Mouse (Mus musculus) cerebellum, adult 9-11 months (tissue): ENCODE data around the gene Tbx15.

ENCODE experiments used
- DNase-seq: peaks from one replicate; pipeline ENCODE4 v3.0.0; 2022

The Tbx15 gene

DNA sequence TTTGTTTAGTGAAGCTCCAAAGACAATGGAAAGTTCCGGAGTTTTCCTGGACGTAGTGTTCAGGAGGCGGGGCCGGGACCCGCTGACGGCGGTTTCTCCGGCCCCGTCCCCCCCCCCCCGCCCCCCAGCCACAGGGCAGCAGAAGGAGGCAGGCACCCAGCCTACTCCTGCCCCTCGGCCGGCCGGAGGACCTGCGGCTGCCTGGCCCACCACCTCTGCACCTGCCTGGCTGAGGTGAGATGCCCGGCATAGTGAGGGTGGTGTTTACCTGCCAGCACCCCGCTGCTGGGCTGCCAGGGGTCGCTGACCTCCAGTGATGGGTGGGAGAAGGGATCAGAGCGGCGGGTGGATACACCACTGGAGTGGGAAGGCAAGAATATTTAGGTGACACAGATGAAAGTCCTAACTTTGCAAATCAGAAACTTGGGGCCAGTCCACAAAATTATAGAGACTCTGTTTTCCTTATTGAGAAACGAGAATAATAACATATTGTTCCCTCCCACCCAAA is at the start of gene Tbx15:
Gene Tbx15, plus strand, starts transcription at position 169 of the 508 bp plus-strand sequence.
- no peak for DNase-seq

DNA sequence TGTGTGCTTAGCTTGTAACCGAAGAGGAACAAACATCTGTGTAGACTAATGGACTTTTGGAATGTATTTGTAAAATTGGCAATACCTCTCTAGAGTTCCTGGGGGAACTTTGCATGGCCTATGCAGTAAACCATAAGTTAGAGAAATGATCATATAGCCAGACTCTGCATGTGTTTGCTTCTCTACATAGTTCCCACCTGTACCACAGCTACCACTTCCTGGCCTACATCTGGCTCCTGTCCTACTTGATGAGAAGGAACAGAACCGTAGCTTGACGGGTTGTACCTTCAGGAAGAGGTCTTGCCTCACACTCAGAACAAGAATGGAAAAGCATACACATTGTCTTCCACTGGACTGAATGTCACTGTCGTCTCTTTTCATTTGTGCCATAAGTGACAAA is 46.6 kb upstream of the Tbx15 start:
- DNase-seq: no peak

DNA sequence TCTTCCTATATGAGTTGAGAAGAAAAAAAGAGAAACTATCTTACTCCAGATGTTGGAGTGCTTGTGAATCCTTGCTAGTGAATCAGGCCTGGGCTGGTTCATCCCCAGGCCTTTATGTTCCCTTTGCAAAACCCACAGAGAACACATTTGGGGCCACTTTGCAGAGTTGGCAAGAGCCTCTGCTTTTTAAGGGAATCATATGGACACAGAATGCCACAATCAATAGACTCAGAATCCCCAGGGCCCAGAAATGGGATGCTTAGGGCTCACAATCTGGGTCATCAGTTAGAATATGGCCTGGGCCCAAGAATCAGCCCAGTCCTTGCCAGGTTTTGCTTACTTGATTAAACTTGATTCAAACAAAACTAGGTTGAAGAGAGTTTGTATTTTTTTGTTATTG is 36.9 kb upstream of the Tbx15 start:
- DNase-seq: no peak

DNA sequence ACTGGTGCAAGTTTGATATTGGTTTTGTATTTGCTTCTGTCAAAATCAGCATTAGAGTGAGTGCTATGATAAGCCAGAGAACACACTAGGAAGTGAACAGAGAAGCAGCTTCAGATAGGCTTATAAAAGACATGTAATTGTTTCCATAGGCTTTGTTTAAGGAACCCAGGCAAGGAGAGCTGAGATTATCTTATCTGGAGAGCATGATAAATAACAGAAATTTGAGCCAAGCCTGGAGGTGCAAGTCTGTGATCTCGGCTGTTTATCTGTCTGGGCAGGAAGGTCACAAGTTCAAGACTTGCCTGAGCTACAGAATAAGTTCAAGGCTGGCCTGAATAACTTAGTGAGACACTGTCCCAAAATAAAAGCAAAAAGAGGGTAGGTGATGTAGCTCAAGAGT is 31.8 kb upstream of the Tbx15 start:
- DNase-seq: no peak

DNA sequence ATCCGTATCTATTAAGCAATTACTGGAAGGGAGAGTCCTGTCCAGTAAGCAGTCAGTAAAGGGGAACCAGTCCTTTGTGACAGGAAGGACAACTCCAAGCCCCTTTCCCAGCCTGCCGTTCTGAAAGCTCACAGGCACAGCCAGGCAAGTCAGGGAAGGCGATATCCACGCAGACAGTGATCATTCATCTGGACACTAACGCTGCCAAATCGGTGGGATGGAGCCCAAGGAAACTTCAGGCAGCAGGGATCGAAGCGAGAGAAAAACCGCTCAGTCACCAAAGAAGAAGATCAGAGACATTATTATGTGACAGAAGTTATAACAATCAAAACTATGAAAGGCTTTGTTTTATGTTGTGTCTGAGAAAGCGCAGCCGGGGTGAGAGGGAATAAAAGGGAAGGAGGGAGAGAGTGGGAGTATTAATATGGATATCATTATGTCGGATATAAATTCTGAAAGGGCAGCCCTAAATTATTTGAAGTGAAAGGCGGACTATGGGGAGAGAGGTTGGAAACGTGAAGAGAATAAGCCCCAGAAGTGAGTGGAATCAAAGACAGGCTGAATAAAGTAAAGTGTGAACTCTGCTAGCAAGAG is 29.0 kb upstream of the Tbx15 start:
- no peak for DNase-seq

DNA sequence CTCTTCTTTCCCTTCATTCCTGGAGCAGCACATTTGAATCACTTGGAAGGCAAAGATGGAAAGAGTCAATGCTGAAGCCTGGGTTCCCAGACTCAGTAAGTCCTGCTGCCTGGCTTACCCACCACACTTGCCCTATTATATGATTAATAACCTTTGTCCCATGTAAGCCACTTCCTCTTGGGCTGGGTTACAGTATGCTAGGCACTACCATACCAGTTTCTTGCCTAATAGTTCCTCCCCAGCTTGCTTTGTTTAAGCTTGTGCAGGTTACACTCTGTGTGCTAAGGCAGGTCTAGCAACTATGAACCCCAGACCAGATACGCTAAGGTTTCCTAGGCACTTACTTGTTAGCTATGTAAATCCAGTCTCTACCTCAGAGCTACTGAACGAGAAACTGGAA is 12.4 kb upstream of the Tbx15 start:
- no peak for DNase-seq

DNA sequence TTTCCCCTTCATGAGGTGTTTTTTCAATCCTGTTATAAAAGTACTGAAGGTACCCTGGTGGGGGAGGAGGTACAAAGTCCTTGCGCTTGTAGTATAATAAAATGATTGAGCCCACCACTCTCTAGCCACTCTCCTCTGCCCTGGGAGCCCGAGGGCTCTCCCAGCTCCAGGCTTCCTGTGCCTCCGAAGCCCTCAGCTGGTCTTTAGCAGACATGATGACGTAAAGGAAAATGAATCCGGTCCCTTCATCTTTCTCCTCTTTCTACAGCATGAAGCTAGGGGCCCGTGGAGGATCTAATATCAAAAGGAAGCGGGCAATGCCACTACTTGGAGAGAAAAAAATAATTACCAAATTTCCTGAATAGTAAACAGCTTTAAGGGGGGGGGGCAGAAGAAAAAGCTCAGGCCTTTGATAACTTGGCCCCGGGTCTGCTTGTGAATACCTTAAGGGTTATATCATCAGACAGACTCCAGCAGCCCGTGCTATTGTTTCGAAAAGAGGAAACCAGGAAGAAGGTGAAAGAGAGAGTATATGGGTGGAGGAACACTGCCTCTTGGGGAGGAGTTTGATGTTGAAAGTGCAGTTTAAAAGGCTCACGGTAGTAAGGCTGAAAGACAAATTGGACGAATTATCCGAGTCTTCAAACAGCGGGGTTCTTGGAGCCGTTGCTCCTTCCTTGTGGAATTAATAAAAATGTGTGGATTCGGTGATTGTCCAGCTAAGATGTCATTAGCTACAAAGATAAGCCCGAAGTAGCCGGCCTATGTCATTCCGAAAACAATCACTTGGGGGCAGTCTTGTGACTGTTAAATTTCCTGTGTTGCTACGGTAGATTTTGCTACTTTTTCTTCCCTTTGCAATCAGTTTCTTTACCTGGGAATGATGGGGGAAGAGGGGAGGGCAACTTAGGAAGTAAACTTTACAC is 6.5 kb upstream of the Tbx15 start:
- peak; percentile 20 for DNase-seq

DNA sequence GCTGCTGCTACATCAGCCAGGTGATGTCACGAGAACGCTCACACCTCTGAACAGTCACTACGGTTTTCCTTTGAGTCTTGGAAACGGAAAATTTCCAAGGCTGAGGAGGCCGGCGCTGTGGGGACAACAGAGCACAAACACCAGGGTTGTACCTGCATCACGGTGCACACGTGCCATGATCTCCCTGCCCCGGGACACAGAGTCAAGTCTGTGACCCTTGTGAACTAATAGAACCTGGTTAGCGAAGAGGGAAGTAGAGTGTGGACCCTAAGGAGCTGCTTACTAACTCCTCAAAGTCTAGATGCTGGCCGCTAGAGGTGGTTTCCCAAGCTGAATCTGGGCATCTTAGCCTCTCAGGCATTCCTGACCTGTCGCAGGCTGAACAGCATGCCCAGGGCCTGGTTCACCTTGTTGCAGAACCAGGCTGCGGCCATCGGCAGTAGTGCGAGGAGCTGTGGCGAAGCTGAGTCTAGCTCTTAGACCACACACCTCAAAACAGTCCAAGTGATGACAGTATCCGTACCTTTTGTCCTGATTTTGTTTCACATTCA is 5.8 kb upstream of the Tbx15 start:
- no peak for DNase-seq

DNA sequence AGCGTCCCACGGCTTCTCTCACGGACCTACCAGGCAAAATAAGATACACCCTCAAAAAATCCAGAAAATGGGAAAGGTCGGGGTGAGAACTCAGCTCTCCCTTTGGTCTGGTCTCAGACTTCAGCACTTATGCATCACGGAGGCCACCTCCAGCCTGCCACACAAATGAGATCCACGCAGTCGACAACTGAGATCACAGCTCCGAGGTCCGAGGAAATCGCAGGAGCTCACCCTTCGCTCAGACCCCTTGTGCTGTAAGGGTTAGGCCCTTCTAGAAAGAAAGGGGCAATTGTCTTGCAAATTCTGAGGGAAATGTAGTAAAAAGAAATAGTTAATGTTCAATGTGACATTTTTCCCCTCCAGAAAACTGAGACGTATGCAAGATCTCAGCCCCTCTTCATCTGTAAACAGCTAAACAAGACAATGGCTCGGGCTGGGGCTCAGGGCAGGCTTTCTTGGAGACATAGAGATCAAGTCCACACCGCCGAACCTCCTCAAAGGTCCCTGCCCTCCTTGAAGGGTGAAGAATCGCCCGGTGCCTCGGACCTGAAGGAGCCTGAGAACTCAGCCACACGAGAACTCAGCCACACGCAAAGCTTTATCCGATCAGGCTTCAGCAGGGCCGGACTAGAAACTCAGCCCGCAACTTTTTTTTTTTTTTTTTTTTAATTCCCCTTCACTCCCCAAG is 4.9 kb upstream of the Tbx15 start:
- DNase-seq: no peak

DNA sequence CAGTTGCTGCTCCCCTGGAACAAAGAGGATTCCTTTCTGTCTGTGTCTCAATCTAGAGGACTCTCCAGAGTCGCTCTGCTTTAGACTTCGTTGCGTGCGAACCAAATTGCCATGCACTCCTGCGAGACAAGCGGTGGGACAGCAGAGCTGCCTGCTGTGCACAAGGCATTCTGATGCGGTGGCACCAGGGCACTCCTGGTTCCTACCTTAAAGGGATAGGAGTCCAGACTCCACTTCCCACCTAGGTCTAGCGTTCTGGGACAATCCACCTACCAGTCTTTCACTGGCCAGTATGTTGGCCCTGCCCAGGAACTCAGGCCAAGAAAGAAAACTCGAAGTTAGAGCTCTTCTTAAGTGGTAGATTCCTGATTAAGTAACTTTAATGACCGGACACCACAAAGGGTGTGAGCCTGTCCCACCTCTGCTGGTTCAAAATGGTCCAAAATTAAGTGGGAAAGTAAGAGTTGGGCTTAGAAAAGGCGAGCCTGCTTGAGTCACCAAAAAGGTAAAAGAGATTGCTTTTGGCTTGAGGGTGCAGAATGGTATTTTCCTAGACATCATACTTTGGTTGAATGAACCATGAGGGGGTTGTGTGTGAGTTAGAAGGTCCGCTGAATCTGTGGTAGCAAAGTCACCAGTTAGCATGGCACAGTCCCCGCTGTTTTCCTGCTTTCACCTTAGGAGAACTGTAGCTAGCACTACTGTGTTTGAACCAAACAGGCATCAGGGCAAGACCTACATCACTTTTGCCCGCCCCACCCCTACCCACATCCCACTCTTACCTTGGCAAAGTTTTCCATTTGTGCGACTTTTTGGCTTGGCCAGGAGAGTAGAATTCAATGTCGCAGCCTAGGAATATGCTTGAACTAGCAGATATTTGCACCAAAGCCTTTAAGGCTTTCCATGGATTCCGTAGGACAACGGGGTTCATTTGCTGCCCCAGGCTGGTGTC is 4.1 kb upstream of the Tbx15 start:
- no peak for DNase-seq

DNA sequence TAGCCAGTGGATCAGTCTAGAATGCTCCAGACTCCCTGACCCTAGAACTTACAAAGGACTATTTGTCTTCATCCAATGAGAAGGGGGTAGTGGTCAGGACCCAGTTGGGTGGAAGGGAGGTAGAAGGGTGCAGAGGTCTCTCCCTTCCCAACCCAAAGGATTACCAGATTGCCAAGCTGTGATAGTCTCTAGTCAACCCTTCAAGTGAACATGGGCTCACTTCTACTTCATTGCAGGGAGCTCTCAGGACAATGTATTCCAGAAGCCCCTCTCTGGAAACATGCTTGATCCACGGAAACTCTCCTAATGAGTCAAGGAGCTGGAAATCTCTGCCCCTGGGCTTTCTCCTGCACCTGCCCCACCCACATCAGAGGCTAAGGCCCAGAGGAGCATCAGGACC is 1.5 kb upstream of the Tbx15 start:
- DNase-seq: no peak

DNA sequence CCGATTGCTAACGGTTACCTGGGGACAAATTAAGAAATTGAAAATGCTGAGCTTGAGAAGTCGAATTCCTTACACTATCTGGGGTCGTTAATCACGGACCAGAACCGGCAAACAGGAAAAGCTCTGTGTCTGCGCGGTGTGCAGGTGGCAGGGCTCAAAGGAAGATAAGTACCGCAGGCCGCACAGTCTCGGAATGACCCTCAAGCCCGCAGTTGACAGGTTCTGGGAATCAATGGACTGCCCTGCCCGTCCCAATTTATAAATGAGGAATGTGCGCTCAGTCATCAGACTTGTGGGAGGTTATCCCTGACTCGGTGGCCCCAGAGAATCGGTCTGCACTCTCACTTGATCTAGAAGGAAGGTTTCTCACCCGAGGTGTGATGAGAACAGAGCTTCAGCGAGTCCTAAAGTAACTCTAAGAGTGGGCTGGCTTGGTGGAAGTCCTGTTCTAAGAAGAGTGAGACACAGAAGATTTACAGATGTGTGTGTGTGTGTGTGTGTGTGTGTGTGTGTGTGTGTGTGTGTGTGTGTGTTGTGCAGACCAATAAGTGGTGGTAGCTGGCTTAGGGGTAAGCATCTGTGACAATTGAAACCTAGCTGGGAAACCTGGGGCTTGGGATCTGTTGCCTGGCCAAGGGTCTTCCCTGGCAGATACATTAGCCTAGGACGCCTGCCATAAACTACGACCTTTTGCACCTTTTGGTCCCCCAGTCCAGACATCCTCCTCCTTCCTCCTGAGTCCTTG is 708 bp upstream of the Tbx15 start:
- DNase-seq: no peak

DNA sequence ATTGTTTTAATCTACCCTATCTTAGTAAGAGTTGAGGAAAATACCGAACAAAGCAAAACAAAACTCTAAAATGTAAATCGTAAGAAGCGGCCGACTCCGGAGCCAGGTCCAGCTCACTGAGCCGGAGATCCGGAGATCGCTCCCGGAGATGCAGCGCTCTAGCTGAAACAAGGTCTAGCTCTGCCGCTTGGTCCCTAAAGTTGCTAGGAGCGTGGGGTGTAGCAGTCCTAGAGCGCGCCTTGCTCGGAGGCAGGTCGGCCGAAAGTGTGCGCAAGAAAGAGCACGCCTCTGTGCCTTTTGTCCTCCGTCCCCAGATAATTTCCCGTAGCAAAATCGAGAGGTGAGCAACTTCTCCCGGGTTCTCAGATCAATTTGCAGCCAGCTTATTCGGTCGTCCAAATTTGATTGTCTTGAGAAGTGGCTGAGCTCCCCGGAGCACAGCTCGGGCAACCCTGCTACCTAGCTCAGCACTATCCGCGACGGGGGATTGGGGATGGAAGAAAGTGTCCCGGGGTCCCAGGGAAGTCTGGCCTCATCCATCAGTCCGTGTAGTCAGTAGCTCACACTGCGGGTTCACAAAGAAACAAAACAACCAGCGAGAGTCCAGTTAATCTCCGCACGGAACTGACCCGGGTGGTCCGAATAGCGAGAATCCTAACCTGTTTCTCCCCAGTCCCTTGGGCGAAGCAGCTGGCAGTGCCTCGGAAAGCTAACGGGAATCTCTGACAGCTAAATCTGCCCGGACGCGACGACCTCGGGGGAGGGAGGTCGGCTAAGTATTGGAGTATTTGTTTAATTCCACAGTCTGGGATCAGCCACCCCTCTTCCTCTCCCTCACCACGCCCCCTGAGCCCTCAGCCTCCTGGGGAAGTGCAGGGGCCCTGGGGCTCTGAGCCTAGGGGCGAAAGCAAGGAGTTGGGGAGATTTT is 894 bp downstream of the Tbx15 start:
- DNase-seq: no peak

DNA sequence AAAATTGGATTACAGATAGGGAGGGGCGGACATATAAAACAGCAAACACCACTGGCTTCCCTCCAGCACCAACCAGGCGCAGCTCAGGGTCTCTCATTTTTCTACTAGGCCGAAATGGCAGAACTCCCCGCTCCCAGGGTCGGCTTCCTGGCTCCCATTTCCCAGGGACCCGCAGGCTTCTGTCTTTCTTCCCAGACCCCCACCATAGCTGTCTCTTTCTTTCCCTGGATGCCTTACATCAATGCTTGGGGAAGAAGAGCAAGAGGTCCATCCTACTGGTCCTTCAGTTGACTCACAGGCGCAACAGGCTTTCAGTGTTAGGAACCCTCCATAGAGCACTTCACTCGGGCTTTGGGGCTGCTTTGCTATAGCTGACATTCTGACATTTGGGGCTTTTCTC is 2.3 kb downstream of the Tbx15 start:
- DNase-seq: no peak

DNA sequence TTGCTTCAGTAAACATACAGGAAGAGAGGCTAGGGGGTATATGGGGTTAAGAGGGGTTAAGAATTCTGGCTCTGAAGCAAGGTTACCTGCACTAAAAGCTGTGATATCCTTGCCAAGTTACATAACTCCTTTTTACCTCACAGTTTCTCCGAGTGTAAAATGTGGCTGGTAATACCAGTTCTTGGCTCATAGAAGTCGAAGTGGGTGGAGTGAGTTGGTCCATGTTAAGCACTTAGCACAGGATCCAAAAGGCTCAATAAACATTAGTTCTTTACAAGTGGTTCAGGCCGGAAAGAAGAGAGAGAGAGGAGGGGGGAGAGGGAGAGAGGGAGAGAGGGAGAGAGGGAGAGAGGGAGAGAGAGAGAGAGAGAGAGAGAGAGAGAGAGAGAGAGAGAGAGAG is 5.2 kb downstream of the Tbx15 start:
- no peak for DNase-seq

DNA sequence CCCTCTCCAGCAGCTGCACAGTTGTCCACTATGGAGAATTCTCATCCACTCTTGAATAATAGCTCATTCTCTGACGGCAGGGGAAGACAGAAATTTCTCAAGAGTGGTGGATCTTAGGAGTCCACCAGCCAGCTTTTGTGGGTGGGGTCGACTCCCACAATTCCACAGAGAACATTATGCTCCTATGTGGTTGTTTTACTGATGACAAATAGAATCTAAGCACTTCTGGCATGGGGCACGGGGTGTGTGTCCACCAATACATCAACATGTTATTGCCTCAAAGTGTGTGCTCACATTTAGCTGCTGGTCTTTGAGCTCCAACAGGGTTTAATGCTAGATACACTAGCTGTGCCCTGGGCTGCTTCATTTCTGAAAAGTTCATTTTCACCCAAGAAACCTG is 6.4 kb downstream of the Tbx15 start:
- no peak for DNase-seq

DNA sequence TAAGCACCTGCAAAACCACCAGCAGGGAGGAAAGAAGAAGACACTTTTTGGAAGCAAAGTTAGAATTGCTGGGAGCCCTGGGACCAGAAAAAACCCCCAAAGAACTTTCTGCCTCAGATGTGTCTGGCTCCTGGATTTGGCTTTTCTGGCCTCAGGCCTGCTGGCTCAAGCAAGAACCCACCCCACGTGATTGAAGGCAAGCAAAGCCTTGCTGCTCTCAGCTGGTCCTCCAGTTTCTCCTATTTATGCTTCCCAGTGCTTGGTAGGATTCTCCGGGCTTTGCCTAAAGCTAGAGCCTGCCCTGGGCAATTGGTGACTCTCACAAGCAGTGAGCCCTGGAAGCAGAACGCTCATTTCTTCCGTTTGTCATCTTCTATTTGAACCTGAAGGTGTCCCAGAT is 7.4 kb downstream of the Tbx15 start:
- no peak for DNase-seq

DNA sequence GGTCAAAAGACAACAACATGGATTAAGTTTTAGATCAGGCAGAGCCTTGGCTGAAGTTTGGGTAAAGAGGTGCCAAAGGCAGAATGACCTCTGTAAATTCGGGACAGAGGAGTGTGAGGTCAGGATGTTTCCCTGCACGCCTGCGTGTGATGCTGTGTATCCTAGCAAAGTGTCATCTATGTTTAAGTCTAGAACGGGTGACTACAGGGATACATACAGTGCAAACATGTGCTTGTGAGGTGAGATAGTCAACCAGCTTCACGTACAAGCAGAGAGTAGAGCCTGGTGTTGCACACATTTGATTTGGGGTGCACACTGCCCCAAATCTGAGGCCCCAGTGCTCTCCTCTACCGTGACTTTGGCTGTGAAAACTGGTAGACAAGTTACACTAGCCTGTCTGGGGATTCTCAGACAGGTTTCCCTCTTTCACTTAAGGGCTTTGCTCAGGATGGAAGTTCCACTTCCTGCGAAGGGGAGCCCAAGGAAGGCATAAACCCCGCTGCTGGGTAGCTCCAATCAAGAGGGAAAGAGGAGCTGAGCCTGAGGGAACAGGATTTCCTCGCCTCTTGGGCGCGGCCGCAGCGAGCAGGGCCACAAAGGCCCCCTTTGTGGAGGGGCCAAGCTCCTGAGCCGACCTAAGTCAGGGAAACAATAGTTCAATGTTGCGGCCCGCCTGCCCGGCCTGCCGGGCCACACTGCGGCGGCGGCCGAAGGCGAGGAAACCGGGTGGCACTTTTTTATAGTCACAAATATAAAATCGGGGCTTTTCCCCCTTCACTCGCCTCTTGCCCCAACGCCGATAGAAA is 8.0 kb downstream of the Tbx15 start:
- no peak for DNase-seq

DNA sequence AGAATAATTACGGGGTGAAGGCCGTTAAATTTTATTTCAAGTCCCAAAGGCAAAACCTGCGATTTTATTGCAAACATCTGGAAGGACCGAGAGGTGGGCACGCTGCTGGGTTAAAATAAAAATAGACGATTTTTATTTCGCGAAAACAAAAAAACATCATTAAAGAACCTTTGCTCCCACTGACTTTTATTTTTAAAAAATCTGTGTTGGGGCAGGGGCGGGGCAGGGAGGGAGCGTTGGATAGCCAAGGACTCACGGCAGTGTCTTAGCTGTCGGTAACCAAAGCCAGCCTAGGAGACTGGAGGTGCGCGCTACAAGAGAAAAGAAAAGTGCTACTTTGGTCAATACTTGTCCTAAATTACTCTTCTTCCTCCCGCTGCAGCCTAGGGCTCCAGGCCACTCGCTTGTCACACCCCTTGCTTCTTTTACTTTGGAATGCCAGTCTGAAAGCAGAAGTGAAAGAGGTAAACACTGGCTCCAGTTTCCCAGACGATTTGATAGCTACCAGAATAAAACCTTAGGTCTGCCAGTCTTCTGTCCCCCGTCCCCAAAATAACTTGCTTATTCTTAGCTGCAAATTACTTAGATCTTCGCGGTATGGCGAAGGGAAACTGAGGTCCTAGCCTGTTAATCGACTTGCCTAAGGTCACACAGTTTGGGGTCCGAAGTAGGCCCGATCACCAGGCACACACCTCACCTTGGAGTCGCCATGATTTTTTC is 8.8 kb downstream of the Tbx15 start:
- DNase-seq: no peak
